Mouse (Mus musculus): ENCODE results near the gene BC052040. TPM values are rescaled to one million over a fixed set of nuclear protein-coding genes. Genes with fewer than 3 reads are reported as not detected.

Gene BC052040
- total RNA-seq, 2 experiments from 2014 or later: 7.9 to 18.7 TPM

DNA sequence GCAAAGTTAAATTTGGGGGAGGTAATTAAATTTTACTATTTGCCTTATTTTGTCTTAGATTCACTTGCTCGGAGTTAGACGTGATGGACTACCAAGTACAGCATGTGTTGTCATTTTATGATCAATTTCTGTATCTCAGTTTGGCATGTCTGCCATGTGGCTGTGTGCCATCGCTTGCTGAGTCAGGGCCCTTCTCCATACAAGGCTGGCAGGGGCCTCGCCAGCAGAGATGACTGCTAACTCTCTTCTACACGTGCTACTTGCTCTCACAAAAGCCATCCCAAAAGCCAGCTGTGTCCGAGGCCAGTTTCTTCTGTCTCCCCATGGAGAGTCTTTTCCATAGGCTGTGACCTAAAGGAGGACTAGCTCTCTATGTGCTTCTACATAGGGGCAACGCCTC, 160.5 kb downstream of the BC052040 start:
- no peak for ATAC-seq (replicated peaks; ENCODE audit: low FRiP score, low TSS enrichment, poor library complexity, severe bottlenecking)

DNA sequence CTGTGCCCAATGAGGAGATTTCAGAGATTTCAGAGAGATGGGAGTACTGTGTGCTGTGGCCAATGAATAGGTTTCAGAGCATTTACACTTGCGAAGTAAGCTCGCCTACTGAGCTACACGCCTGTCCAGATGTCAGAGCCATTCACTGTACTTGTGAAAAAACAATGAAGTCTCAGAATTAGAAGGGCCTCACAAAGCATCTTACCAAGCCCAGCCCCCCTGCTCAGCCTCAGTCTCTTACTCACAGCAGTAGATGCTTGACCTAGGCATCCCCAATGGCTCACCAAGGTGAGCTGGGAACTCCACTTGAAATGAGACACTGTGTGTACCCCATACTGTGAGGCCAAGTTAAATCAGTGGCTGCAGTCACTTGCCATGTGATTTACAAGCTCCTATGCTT, 166.1 kb downstream of the BC052040 start:
- ATAC-seq (replicated peaks; ENCODE audit: low FRiP score, low TSS enrichment, poor library complexity, severe bottlenecking): no peak

DNA sequence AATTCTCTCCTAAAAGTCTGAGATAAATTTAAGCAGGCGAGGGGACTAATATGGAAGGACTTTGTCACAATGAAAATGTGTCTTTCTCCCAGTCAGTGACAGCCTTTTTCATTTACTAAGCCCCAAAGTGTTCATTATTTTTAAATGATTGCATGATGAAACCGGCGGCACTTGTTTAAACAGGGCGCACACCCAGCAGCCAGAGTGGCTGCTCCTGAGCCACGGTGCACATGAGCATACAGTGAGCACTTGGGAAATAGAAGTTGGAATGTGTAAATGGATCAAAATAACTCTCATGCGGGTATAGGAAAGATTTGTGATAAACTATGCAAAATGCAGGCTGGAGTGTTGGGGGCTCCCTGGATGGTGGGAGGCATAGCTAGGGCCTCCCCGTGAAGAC, 169.7 kb downstream of the BC052040 start:
- no peak for ATAC-seq (replicated peaks; ENCODE audit: low FRiP score, low TSS enrichment, poor library complexity, severe bottlenecking)

DNA sequence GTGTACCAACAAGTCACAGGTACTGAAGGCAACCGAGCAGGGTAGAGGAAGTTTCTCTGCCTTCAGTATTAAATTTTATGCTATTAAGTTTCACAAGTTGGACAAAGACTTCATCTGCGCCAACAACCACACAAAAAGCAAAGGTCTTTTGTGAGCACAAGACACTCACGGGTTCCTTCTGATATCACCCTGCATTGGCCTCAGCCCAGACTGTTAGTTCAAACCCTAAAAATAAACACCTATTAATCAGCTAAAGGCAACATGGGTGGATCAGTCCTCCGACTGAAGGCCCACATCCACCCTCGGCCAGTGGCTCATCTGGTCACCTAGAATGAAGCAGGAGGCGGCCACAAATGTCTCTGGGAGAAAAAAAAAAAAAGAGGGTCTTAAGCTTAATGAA, 176.2 kb downstream of the BC052040 start:
- ATAC-seq (replicated peaks; ENCODE audit: low FRiP score, low TSS enrichment, poor library complexity, severe bottlenecking): no peak

DNA sequence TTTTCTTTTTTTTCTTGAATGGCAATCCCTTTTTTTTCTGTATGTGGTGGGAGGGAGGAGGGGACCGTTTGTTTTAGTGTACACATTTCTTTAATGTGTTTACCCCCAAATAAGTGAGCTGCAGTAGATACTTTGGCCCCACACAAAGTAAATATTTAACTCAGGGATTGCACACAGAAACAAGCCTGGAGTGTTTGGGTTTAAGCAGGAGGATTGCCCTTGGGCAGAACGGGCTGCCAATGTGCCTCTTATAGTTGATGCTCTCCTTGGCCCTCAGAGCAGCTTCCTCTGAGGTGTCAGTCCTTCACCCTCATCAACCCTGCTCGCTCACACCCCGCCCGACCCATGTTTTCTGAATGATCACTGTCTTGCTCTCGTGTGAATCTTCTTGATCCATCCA, 177.0 kb downstream of the BC052040 start:
- ATAC-seq (replicated peaks; ENCODE audit: low FRiP score, low TSS enrichment, poor library complexity, severe bottlenecking): no peak

DNA sequence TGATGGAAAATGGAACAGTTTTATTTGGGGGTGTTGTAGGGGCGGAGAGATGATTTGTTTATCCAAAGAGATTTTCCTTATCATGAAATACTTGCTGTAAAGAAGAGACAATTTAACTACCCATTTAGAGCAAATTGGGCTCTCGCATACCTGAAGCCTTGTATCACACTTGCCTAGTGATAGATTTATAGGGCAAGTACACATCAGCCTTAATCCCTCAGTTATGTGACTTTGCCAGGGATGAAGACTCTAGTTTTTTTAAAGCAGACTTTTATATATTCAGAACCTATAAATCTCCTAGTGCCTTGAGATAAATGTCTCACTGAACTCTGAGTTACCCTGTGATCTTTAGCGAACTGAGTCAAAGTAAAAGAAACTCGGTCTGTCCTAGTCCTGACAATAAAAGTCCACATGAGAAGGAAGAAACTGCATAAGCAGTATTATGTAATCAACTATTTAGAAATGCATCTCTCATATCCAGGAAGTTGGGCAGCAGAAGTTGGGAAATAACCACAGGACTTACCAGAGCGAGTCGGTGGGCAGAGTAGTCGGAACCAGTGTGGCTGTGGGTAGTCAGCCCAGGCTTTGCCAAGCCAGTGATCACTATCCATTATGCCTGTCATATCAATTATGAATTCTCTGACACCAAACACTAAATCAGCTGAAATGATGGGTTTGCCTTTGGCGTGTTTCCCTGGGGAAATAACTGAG, 183.2 kb downstream of the BC052040 start:
- ATAC-seq (replicated peaks; ENCODE audit: low FRiP score, low TSS enrichment, poor library complexity, severe bottlenecking): no peak

DNA sequence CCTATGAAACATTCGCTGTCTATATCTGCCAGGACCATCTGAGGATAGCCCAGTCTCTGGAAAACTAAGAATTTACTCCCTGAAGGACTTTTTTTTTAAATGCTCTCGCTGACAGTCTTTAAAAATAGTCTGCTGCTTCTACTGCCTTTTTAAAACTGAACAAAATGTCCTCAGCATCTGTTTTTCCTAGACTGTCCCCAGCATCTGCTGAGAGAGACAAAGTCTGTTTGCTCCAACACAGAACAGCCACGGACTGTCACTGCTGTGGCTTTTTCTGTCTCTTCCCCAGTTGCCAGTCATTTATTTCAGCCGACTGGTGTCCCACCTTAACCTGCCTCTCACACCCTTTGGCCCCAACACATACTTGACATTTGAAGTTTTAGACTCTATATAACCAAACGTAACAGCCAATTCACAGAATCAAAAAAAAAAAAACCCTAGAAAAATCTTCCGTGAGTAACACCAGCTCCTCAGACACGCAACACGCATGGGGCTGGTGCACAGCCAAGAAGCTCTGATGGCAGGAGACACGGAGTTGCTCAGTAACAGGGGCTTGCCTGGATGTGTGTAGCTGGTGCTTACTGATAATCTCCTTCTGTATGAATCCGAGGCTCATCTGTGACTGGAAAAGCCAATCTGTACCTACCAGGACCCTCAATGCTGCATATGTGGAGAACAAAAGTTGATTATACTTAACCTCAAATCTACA, 188.2 kb downstream of the BC052040 start:
- ATAC-seq (replicated peaks; ENCODE audit: low FRiP score, low TSS enrichment, poor library complexity, severe bottlenecking): 0 out of 2 replicates have a peak, but pooled peaks have one; percentile 30

DNA sequence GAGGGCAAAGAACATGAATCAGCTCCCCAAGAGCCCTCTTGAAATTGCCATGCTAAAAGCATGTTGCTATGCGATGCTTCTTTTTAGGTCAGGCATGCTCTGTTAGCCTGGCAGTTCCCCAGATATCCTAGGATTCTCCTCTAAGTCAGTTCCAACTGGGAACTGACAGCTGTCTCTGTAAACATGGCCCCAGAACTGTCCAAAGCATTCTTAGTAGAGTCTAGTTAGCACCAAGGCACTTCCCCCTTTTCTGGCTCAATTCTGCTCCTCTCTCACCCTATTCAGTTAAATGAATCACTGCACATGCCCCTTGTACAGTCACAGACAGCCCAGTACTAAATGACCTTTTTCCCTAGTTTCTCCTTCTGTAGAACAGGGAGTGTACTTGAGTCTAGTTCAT, 191.2 kb downstream of the BC052040 start:
- no peak for ATAC-seq (replicated peaks; ENCODE audit: low FRiP score, low TSS enrichment, poor library complexity, severe bottlenecking)

DNA sequence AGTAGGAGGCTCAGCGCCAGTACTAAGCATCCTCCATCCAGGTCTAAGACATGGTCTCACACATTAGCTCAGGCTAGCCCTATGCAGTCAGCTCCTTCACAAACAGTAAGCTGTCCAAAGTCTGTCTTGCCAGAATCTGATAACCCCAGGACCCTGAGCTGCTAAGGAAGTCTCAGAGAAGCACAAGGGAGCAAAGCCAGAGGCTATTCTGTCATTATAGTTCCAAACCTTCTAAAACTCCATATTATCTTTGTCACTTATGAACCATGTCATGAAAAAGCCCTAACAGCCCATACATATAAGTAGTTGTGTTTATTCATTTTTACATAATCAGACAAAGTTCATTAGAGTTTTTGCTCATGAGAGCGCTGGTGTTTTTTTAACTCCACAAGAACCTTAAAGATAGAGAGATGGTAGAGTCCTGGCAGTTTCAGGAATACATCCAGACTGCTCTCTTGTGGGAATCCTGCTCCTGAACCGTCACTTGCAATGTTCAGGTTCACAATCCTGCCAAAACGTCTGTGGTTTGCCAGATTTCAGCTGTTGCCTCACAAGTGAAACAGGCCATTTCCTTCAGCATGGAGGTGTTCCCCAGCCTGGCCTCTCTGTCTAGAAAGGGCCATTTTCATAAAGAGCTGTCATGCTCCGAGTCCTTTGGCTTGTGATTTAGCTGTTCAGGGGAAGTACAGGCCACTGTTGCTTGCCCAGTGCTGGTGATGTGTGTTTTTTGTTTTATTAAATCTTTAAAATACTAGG, 192.8 kb downstream of the BC052040 start:
- no peak for ATAC-seq (replicated peaks; ENCODE audit: low FRiP score, low TSS enrichment, poor library complexity, severe bottlenecking)

DNA sequence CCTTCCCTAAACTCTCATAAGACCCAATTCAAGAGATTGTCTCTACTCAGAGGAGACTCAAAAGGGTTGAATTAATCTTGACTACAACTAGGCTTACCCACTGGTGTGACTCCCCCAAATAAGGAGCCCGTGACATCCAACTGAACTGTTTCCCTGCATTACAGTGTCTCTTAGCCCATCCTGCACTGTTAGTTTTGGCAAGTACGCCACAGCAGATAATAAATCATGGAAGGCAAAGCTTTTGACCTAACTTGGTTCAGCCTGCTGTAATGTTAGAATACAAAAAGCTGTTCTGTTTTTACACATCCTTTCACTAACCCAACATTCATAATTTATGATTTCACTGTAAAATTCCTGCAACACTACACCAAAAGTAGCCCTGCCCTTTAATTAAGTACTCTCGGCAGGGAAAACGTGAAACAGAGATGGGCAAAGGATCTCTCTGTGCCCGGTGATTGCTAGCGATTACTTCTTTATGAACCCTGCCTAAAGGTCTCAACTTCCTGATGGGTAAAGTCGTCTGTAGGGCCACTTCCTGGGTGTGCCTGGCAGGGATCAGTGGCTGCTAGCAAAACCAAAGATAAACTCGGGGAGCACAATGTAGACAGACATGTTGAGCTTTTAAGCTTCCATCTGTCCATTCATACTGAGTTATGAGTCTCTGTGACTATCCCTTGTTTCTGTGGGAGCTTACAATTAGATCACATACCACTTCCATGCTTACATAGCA, 194.1 kb downstream of the BC052040 start:
- ATAC-seq (replicated peaks; ENCODE audit: low FRiP score, low TSS enrichment, poor library complexity, severe bottlenecking): no peak

DNA sequence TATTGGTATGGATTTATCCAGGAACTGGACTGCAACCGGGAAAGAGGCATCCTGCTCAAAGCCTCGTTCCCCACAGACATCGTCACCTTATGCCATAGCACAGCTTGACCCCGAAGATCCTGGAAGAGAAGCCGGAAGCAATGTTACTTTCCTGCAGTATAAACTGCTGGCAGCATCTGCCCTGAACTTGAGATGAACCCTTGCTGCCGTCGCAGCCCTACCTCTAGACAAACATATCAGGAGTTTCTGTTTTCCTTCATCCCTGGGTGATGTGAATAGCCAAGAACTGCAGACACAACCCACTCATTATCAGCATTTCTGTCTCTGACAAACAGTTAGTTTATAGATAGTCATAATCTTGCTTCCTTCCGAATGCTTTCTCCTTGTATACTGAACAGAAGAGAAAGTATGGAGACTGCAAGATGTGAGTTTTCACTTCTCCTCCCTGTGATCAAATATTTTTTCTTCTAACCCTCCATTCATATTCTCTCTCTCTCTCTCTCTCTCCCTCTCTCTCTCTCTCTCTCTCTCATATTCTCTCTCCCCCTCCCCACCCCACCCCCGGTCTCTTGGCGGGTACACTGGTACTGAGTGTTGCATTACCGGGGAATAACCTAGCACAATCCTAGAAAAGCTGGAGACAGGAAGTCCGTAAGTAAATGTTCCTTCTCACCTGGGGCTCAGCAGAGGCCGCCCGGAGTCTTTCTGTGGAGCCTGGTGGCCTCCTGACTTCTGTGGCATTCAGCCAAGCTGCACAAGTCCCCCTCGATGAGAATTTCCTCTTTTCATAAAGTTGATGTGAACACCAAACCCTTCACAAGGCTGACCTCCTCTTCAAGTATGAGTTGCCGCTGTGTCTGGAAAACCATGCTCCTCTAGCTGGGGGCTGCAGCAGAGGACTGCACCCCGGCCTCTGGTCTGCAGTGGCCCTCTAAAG, 195.7 kb downstream of the BC052040 start:
- ATAC-seq (replicated peaks; ENCODE audit: low FRiP score, low TSS enrichment, poor library complexity, severe bottlenecking): no peak

DNA sequence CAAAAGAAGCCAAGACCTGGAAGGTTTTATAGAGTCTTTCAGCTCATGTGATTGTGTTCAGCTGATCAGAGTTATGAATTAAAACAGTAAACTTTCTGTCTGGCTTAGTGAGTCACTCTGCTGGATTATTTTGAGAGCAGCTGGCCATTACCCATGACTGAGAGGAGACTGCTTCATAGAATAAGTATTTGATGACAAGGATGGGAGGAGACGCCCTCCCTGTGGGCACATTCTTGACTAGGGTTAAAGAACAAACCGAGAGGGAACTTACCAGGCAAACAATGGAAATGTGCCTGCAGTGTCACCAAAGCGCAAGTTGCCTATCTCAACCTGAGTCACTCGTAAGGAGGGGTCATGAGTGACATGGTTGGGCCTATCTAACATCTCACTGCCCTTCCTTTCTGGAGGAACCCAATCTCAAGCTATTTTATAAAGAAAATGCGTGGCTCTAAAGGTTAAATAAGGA, 199.1 kb downstream of the BC052040 start:
- no peak for ATAC-seq (replicated peaks; ENCODE audit: low FRiP score, low TSS enrichment, poor library complexity, severe bottlenecking)

DNA sequence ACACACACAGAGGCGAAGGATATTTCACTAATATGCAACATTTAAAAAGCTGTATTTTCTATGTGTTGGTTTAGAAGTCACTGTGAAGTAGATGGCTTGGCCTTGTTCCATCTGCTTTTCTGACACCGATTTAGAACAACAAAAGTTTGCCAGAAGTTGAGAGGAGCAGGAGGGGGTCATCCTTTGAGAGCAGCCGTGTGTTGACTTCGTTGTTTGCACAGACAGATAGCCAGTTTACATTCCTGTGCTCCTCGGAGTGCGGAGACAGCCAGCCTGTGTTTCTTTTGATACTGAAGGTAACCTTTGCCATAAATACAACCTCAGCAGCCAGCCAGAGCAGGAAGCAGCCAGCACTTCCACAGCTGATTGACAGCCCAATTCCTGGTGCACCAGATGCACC, 204.2 kb downstream of the BC052040 start:
- no peak for ATAC-seq (replicated peaks; ENCODE audit: low FRiP score, low TSS enrichment, poor library complexity, severe bottlenecking)

DNA sequence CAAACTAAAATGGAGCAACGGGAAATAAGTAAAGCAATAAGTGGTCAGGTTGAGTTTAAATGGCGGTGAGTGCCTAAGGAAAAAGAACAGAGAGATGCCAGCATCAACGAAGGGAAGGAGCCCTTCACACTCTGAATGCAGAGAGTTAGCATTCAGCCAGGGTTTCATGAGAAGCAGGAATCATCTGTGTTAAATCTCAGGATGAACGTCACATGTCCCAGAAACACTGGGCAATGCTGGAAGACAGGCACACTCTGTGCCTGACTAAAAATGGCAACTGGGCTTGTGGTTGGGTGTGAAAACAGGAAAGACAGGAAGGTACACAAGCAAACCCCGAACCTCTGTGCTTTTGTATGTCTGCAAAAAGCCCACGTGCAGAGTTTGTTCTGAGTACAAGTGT, 217.3 kb downstream of the BC052040 start:
- ATAC-seq (replicated peaks; ENCODE audit: low FRiP score, low TSS enrichment, poor library complexity, severe bottlenecking): no peak

DNA sequence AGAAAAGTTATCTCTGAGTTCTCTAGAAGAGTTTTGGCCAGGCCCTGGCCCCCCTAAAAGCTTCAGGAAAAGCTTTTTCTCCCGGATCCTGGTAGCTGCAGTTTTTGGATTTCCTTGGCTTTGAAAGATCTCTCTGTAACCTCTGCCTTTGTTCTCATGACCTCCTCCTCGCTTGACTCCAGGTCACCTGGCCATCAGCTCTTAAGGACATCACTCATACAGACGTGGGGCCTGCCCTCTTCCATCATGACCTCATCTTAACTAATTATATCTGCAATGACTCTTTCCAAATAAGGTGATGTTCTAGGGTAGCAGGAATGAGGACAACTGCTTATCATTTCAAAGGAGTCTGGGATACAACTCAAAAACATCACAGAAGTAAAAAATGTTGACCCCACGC, 226.9 kb downstream of the BC052040 start:
- ATAC-seq (replicated peaks; ENCODE audit: low FRiP score, low TSS enrichment, poor library complexity, severe bottlenecking): no peak

DNA sequence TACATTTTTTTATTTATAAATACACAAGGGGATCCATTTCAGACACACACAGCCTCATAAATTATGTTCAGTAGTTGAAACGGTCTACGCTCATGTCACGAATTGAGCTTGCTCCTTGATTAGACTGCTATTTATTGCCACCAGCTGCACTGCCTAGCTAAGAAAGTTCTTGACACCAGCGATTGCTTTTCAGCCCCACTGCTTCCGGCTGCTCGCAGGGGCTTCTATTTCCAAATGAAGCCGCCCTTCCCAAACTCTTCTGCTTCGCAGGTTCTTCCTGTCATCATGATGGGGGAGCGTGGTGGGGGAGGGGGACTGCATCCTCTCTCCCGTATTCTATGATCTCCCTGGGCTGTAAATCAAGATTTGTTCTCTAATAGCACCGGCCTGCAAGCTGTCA, 231.8 kb downstream of the BC052040 start:
- ATAC-seq (replicated peaks; ENCODE audit: low FRiP score, low TSS enrichment, poor library complexity, severe bottlenecking): no peak

DNA sequence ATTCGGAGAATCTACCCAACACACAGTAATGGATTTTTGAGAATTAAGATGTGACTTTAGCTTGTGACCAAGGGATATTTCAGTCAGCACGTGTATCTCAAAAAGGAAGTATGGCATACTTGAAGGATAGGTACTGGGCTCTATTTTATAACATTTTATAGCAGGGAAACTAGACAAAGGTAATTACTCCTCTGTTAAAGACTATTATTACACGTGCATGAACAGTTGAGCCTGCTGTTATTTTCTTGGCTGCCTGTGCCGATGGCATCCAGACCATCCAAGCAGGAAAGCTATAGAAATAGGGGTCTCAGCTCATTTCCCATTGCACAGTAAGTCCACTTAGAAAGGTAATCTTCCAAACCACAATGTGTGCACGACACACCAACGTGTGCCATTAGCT, 232.2 kb downstream of the BC052040 start:
- no peak for ATAC-seq (replicated peaks; ENCODE audit: low FRiP score, low TSS enrichment, poor library complexity, severe bottlenecking)

DNA sequence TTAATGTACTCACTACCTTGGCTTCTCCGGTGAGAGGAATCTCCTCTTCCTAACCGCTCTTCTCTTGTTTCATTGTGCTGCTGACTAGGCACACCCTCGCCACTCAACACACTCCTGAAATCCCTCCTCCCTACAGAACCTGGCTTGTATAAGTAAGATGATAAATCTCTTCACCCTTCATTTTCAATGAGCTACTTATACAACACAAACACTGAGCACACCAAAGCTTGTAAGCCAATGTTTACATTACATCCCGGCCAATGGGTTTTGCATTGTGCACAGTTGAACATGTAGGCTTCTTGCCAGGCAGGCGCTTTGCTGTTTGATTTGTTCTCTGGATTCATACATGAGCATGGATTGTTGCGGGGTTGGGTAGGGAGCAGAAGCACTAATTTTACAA, 236.4 kb downstream of the BC052040 start:
- no peak for ATAC-seq (replicated peaks; ENCODE audit: low FRiP score, low TSS enrichment, poor library complexity, severe bottlenecking)

DNA sequence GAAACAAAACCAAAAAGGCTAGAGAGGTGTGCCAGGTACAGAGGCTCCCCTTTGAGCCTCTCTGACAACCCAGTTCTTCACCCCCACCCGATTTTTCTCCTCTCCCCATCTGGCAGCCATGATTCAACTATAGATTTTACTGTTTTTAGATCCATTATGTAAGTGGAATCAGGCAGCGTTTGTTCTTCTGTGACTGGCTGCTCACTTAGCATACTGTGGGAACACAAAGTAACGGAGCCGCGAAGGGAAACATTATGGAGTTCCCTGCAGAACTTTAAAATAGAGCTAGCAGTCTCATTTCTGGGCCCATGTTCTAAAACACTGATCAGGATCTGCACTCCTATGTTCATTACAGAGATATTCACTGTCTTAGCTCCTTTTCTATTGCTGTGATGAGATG, 240.8 kb downstream of the BC052040 start:
- ATAC-seq (replicated peaks; ENCODE audit: low FRiP score, low TSS enrichment, poor library complexity, severe bottlenecking): no peak
